Mouse (Mus musculus) cerebellum, postnatal 4 days (tissue): Measurements from ENCODE around the gene Nt5c.
A peak's percentile ranks its signal among the peaks of the same experiment; 100 is the strongest.
"Not testable (repeated sequence)": the region's sequence is repeated elsewhere in the genome, so short reads cannot be mapped to it uniquely, and the experiment has no call there.

Experiments
- DNase-seq, 2 experiments: peaks; one replicate each; pipeline ENCODE4 v3.0.0; 2022; ENCODE audit warnings: low spot score in 2 of 2, mixed read lengths in 1 of 2

The Nt5c gene

DNA sequence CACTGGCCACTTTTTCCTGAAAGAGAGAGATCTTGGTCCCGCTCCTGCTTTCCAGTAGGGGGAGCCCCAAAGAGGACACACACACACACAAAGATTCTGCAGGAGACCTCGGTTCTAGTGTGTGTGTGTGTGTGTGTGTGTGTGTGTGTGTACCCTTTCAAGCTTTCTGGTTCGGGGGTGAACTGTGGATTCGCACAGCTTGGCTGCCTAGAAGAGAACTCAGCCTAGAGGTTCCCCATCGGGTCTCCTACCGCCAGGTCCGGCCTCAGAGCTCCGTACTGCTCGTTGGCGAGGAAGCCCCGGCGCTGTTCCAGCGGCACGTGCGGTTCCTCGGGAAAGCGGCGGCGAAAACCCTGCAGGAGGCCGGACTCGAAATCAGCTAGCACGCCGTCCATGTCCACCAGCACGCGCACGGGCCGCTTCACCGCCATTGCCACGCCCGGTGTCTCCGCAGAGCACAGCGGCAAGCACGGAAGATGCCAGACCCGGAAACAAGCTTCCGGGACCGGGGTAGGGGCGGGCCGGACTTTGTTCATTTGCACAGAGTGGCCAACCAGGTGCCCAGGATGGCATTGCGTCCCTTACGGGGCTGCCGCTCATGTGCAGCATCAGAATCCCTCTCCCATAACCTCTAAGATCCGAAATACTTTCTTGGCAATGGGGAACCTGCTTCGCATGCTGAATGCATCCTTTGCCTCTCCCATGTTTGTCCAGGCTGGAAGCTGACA is at the start of gene Nt5c:
TSS of gene Nt5c (minus strand) at position 507 of the 728 bp plus-strand sequence.
- peak; percentile 59 to 71 for DNase-seq

DNA sequence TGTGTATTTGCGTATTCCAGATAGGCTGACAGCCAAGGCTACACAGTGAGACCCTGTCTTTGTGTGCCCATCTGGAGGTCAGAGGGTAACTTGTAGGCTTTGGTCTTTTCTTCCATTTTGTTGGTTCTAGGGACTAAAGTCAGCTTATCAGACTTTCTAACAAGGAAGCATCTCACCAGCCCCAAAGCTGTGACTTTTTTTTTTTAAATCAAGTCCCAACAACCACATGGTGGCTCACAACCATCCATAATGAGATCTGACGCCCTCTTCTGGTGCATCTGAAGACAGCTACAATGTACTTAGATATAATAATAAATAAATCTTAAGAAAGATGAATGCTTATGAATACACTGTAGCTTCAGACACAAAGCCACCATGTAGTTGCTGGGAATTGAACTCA is 46.4 kb upstream of the Nt5c start:
- no peak for DNase-seq

DNA sequence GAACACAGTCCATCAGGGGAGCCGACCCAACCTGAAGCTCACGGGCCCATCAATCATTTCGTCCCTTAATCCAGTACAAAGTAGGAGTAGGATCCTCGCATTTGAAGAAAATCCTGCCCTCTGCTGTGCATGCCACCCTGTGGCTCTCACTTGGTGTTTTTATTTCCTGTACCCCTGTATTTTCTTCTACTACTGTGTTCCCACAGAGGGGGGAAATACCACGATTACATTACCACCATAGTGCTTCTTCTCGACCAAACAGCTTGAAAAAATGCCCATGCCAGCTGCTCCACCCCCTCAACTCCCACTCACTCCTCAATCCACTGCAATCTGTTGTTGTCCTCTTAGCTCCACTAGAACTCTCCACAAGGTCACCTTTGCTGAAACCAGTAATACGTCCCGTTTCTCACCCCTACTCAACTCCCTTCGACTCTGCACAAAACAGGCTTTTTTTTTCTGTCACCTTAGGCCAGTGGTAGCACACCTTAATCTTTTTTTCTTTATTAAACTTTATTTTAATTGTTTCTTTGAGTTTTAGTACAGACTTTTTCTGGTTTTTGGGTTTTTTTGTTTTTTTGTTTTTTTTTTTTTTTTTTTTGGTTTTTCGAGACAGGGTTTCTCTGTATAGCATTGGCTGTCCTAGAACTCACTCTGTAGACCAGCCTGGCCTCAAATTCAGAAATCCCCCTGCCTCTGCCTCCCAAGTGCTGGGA is 45.4 kb upstream of the Nt5c start:
- no peak for DNase-seq

DNA sequence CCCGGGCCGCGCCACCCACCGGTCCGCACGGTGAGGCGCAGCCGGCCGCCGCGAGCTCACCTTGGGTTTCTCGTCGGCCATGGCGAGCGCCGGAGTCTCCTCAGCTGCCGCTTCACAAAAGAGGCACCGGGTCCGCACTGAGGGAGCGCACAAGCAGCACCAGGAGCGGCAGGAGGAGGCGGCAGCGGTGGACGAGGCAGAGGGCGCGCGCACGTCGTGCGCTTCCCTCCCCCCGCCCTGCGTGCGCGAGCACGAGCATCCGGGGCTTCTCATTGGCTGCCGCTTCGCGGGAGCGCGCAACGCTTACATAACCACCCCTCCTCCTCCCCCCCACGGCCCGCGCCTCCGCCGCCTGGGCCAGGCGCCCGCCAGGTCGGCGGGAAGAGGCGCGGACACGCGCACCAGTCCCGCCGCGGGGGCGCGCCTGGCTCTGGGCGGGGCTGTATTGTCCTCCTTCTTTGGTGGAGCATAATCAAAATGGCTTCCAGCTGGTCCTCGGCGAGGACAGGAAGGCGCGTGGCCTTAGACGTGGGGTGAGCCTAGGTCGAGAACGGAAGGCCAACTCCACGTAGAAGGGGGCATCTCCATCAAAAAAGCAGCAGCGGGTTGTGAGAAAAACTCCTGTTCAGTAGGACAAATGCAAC is 44.5 kb upstream of the Nt5c start, which contains the start of gene Sumo2:
TSS of gene Sumo2 (minus strand) at position 239 of the 644 bp plus-strand sequence.
- DNase-seq: peak; percentile 99 to 100

DNA sequence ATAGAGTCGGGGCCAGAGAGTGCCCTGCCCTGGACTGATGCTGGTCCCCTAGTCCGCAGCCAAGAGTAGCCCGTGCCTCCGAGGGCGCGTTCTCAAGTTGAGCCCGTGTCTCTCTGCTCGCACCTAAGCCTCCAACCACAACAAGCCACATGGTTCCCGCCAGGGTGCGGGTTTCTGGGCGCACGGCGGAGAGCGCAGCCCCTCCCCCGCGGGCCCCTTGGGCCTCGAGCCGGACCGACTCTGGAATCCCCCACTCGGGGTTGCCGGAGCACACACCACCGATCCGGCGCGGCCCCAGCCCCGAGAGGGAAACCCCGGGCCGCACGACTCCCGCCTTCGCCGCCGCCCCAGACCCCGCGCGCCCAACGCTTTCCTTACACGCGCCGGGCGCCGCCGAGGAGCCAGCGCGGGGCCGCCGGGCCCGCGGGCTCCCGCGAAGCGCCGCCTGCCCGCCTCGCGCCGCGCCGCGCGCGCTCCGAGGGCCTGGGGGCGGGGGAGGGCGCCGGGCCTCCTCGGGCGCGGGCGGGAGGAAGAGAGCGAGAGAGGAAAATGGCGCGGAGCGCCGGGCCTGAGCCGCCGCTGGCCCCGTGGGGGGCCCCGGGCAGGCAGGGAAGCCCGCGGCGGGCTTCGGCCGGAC is 43.9 kb upstream of the Nt5c start:
- peak in 1 of 2 experiments; percentile 70 for DNase-seq

DNA sequence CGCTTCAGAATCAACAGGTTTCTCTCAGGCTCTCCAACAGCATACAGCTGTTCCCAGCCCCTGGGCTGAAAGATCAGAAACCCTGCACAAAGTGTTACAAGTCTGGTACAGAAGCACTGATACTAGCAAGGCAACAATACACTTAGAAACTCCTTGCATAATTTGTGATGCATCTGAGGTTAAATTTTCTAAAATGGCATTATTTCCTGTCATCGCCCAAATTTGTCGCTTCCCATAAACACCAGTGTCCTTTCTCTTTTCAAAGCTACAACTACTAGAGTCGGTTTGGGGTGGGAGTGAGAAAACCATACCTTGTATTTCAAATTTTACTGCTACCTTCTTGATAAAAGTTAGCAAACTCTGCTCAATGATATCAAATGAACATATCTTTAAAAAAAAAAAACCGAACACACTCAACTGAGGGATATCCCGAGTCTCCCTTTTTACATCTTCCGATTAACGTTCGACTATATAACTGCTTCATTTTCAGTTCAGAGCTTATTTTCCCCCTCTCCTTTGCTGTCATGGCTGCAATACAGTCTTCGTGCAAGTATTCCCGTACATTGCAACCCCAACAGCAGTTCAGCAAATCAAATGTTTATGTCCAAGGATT is 43.2 kb upstream of the Nt5c start:
- DNase-seq: no peak

DNA sequence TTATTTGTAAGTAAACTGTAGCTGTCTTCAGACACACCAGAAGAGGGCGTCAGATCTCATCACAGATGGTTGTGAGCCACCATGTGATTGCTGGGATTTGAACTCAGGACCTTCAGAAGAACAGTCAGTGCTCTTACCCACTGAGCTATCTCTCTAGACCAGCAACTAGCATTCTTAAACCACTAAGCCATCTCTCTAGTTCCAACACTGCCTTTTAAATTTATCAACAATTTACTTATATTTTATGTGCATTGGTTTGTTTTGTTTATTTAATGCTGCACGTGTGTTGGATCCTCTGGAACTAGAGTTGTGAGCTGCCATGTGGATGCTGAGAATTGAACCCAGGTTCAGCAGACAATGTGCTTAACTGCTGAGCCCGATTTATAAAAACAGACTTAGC is 34.8 kb upstream of the Nt5c start:
- DNase-seq: not testable (repeated sequence)

DNA sequence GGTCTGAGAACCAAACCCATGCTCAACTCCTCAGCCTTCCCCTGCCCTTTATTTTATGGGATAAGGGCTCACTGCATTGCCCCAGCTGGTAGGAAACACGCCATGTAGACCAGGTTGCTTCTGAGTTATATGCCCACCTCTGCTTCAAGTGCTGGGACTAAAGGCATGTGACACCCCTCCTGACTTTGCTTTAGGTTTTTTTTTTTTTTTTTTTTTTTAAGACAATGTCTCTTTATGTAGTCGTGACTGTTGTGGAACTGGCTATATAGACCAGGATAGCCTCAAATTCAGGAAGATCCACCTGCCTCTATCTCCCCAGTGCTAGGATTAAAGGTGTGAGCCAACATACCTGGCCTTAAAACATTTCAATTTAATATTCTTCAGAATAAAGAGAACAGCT is 31.0 kb upstream of the Nt5c start:
- no peak for DNase-seq

DNA sequence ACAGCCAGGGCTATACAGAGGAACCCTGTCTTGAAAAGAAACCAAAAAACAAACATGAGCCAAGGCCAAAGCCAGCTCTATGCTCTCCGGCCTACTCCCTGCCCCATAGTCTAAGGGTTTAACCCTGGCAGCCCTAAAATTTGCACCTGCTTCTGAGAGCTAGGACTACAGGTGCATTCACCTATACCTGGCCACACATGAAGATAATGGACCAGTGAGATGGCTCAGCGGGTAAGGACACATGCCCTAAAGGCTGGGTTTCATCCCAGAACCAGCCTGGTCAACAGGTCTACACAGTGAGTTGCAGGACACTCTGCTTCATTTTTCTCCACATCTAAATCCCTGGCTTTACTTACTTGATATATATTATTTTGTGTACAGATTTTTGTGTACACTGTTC is 30.6 kb upstream of the Nt5c start:
- no peak for DNase-seq

DNA sequence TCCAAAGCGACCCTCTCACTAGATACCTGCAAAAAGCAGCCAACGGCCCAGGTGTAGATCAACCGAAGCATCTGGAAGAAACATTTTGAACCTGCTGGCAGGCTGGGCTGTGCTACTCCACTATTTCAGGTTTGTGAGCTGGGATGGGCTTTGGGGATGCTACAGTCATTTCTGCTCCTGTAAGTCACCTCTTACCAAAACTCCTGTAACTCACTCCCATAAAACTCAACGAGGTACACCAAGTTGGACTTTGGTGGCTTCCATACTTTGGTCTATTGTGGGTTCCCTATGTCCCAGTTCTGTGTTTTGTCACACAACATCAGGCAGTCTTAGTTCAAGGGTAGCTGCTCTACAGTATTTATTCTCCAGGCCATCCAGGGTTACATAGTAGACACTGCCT is 29.4 kb upstream of the Nt5c start:
- no peak for DNase-seq

DNA sequence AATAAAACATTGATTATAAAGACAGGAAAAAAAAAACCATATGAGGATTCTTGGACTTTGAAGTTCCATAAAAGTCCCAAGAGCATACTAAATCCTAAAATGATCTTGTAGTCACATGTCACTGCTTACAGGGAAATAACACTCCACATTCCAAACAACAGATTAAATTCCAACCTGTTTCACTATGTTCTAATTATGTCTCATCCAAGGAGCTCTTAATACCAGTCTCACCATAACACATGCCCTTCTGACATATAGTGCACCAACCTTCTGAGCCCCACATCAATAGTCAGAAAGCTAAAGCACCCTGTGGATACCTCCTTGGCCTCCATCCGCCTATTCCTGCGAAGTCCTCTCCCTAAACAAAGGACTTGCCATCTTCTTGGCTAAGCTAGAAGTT is 28.6 kb upstream of the Nt5c start:
- DNase-seq: no peak

DNA sequence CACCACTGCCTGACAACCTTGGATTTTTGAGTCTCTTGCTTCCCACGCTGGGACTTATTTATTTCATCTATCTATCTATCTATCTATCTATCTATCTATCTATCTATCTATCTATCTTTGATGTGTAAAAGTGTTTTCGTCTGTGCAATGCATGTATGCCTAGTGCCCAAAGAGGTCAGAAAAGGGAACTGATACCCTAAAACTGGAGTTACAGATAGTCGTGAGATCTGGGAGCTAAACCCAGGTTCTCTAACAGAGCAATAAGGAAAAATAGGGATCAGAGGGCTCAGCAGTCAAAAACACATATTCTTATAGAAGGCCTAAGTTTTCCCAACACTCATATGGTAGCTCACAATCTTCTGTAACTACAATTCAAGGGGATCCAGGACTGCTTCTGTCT is 27.9 kb upstream of the Nt5c start:
- DNase-seq: no peak

DNA sequence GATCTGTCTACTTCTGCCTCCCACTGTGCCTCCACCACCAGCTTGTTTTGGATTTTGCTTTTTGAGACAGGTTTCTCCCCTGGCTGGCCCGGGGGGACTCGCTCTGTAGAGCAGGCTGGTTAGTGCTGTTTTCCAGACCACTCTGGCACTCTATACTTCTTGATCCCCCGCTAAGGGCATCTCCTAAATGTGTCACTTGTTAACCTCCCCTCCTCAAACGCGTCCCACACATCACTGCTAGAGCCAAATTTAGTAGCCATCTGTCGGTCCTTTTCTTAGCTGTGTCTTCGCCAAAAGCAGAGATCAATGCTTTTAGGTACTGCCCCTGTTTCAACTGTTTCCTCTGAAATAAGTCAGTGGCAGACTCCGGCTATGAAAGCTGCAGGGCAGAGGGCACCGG is 27.0 kb upstream of the Nt5c start:
- no peak for DNase-seq

DNA sequence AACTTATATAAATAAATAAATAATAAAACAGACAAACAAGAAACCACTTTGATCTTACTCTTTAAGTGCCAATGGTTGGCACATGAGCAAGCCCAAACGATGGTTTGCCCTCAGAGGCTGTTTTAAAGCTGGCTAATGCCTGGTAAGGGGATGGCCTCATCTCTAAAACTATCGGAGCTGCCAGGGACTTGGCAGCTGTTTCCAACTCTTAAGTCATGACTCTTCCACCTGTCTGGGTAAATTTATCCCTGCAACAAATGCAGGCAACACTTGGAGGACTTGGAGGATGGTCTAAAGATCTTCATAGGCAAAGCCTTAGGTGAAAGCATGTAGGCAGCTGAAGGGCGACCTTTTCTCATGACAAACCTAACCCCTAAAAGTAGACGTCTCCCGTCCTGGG is 25.3 kb upstream of the Nt5c start:
- no peak for DNase-seq

DNA sequence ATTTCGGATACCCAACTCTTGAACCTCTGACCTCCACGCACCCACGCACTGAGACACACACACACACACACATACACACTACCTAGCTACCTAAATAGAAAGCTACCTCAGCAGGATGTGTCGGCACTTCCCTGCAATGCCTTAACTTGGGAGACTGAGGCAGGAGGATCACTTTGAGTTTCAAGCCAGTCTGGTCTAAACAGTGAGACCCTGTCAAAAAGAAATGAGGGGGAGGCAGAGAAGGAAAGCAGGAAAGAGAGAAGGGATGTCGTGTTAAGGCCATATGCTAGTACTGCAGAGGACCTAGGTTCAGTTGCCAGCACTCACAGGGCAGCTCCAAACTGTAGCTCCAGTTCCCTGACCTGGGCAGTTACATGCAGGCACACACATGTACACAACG is 23.4 kb upstream of the Nt5c start:
- no peak for DNase-seq

DNA sequence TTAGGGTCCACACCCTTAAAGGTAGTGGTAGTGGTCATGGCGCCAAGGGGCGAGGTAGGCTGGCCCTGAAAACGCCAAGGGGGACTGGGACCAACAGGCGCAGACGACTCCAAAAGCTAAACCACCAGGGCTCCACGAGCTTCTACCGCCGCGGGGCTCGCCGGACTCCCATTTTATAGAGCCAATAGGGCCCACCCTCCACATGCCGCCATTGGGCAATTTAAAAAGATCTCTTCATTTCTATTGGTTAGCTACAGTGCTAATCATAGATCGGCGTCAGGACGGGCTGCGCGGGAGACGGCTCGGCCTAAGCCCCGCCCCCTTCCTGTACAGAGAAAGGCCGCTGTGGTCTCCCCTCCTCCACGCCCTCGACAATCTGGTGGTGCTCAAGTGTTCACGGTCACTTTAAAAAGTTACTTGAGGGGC is 22.6 kb upstream of the Nt5c start, which contains the start of gene Jpt1:
TSS of gene Jpt1 (minus strand) at position 150 of the 426 bp plus-strand sequence.
- peak; percentile 88 to 97 for DNase-seq

DNA sequence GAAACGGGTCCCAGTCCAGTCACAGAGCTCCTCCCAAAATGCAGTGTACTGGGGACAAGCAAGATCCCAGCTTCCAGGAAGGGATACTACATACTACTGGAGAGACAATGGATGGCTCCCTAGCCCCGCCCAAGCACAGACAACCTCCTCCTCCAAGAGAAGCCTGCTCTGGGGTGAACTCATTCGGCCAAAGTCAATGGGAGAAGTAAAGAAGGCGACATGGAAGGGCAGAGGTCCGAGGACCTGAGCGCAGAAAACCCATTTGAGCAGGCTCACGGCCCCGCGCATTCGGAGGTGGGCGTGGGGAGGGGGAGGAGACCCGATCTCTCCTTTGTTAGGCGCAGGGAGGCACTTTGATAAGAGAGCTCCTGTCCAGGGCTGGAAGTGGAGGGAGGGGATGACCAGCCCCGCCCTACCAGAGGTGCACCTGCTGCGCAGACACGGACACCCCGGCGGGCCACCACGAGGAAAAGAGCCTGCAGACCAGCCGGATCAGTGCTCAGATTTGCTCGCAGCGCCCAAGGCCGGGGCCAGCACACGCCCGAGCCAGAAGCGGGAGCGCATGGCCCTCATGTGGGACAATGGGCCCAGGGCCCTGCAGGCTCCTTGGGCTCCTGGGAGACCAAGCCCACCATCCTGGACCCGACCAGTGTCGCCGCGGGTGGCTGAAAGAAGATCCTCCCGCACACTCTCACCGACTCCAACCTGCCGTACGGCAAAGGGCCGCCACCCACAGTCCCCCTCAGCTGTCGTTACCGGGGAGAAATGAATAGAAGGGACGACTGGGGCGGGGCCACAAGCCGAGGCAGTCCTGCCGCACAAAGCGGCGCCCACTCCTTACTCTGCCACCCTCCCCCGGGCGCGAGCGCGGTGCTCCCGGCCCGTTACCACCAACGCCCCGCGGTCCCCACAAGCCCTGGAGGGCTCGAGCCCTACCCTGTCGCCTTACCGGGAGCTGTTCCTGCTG is 21.9 kb upstream of the Nt5c start:
- peak; percentile 40 to 49 for DNase-seq

DNA sequence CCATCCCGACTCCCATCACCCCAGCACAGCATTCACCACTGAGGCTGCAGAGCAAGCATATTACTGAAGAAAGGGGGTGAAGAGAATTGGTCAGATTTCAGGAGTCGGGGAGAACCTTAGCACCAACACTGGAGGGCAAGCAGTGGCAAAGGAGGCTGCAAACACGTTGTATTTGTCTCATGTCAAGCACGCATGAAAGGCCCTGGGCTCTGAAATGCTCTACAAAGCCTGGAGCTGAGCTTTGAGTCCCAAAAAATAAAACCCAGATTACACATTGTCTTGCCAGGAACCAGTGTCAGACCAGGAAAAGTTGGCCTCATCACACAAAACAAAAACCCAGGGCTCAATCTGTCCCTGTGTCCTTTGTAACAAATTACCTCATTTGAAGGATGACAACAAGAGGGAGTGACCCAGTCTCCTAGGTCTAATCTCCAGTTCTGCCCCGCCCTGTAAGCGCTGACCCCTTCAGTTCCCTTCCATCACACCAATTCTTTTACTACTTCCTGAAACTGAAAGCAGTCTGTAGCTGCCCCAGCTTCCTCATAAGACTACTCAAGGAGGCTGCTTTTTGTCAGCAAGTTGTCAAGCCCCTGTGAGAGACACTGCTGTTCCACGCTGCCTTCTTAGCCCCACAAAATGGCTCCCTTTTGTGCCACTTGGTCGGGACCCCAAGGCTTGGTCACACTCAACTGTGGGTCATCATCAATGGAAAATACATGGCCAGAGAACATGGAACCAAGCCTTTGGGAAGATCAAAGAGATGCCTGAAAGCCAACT is 20.9 kb upstream of the Nt5c start:
- no peak for DNase-seq

DNA sequence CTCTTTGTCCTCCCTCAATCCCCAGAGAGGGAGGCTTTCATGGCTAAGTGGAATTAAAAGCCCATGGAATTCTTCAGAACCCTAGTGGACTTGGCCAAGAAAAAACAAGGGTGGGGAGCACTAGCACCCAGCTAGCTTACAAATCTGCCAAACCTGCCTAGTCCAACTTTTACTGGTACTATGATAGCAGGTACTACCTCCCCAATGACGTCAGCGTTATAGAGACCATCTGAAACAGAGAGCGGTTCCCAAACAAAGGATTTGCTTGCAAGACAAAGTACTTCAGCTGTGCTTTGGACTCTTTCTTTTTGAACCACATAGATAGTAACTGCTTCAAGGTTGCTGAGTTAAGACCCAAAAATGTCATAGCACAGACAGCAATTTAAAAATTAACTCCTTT is 20.3 kb upstream of the Nt5c start:
- DNase-seq: no peak

DNA sequence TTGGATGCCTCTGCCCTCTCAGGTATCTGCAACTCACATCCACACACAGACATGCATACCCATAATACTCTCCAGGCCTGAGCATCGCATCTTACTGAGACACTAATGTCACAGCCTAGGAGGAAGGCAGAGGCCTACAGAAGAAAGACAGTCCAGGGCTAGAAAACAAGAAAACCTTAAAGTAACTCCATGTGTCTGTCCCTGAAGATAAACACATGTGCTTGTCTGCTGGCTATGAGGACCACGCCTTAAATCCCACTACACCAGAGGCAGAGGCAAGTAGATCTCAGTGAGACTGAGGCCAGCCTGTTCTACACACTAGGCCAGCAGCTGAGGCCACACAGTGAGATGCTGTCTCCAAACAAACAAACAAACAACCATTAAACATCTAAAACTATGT is 19.5 kb upstream of the Nt5c start:
- DNase-seq: no peak
